Mouse (Mus musculus) liver, postnatal 0 days (tissue): ENCODE measurements around the gene Snx8.

Source experiments
- CTCF ChIP-seq: sonication (generic); IDR thresholded peaks from 2 replicates; pipeline ENCODE4 v1.5.1; 2016; ENCODE audit warnings: antibody characterized with exemption, low read depth
- EP300 ChIP-seq: IDR thresholded peaks from 2 replicates; pipeline ENCODE4 v1.6.1; 2016; ENCODE audit warnings: antibody characterized with exemption, low read depth, mild to moderate bottlenecking

DNA sequence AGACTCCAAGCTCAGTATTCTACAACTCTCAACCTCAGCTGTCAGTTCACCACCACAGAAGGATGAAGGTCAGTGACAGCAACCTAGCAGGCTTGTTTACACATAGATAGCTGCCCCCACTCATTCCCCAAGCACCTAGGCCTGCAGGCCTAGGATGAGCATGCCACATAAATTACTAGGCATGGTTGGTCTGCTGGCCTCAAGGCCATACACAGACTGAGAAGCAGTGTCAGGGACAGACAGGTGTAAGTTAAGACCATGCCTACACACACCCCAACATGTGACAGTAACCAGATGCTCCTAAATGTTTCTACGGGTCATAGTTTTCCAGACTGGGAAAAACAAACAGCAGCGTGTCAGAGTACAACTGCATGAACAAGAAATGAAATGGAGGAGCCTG, 19.6 kb downstream of the Snx8 start:
- TF ChIP-seq CTCF (no peak), EP300 (no peak)
